Comparison of ENCODE assay signal across 15 mouse cellular contexts in the genomic region with DNA sequence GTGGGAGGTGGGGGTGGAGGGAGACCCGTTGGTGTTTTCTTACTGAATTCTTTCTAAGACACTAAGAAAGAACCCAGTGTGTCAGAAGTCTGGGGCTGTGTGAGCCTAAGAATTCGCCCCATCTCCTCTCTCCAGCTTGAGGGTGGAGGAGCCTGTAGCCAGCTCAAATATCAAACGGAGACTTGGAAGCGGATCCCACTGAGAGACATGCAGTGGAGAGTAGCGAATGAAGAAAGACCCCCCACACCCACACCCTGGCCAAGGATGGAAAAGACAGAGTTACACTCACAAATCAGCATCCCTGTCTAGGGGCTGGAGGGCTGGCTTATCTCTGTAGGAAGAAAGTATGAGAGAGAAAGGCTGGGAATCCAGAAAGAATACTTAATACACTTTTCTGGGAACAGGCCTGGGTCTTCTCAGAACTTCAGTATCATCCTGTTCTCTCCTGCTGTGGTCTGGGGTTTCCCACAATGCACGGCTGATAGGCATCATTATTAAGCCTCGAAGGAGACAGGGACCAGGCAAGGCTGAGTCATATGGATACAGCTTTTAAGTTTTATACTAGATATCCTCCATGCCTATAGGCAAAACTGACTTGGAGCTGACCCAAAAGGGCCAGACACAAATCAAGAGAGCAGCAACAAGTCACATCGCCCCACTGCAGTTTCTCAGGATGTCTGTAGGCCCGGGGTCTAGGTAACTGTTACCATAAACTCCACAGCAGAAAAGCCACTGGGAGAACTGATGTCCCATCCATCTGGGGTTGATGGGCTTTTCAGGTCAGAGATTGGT. TPM values are rescaled to one million over a fixed set of nuclear protein-coding genes. Genes with fewer than 3 reads are reported as not detected.
DNase-seq lines count a peak whose midpoint lies in the region; ATAC-seq and TF ChIP-seq lines count a peak whose summit lies in the region.
"Had no signal": no experiment of that assay in that cellular context is flagged by ENCODE, and none has a peak within 500 bp of the region (broad histone marks: within the 10 kb centered on the region; RNA-seq: fewer than 3 reads in every experiment).

No protein-coding gene starts in this region.

- DNase-seq in heart, embryonic 10.5 days (ENCODE audit: low spot score): no peak
- DNase-seq in heart, postnatal 14 days: no peak
- peak; percentile 54 for DNase-seq in 3T3-L1 (ENCODE audit: low read depth, low spot score)
- peak; percentile 62 for DNase-seq in limb, embryonic 14.5 days (ENCODE audit: low spot score)
- DNase-seq in cerebellum, postnatal 10 days: no peak
- DNase-seq in left cerebral cortex, adult 2 months (ENCODE audit: extremely low spot score in 1 of 2, low spot score in 2 of 2): no peak
- no peak for DNase-seq in gastrocnemius, postnatal 36 days
- DNase-seq: adrenal gland, postnatal 10 days; B cell, adult 2 months; cerebellum, adult 11 months; gastrocnemius, postnatal 14 days; heart, postnatal 36 days; kidney, postnatal 10 days; right cerebral cortex, postnatal 14 days had no signal

- peaks cover 16% of the 10 kb centered on the region for H3K4me1 ChIP-seq in heart, embryonic 10.5 days
- peaks cover 16% of the 10 kb centered on the region for H3K4me1 ChIP-seq in embryonic facial prominence, embryonic 12.5 days
- H3K4me1 ChIP-seq in limb, embryonic 14.5 days (ENCODE audit: control insufficient read depth, insufficient read depth, low read length): peaks cover 12% of the 10 kb centered on the region

- H3K9me3 ChIP-seq in heart, embryonic 10.5 days: no peaks in the 10 kb centered on the region
- no peaks in the 10 kb centered on the region for H3K9me3 ChIP-seq in embryonic facial prominence, embryonic 12.5 days
- no peaks in the 10 kb centered on the region for H3K9me3 ChIP-seq in limb, embryonic 14.5 days (ENCODE audit: control insufficient read depth, low read length)

- H3K27me3 ChIP-seq in heart, embryonic 10.5 days (ENCODE audit: insufficient read depth, poor library complexity, severe bottlenecking): peaks cover 17% of the 10 kb centered on the region; the same call in 1 of the 2 replicates
- no peaks in the 10 kb centered on the region for H3K27me3 ChIP-seq in embryonic facial prominence, embryonic 12.5 days
- H3K27me3 ChIP-seq in limb, embryonic 14.5 days (ENCODE audit: control insufficient read depth, insufficient read depth, low read length): no peaks in the 10 kb centered on the region

- no peaks in the 10 kb centered on the region for H3K36me3 ChIP-seq in heart, embryonic 10.5 days
- H3K36me3 ChIP-seq in embryonic facial prominence, embryonic 12.5 days: no peaks in the 10 kb centered on the region
- H3K36me3 ChIP-seq in limb, embryonic 14.5 days (ENCODE audit: control insufficient read depth, insufficient read depth, low read length): no peaks in the 10 kb centered on the region

- 33% methylated on average over 9 of the region's 9 CpGs for WGBS in heart, embryonic 10.5 days
- WGBS in embryonic facial prominence, embryonic 12.5 days: 22% methylated on average over 9 of the region's 9 CpGs
- 22% methylated on average over 9 of the region's 9 CpGs for WGBS in limb, embryonic 14.5 days

- no peak for TF ChIP-seq POLR2A in limb, embryonic 14.5 days (IDR thresholded peaks at IDR 0.05; ENCODE audit: borderline replicate concordance, extremely low read depth, insufficient read depth, insufficient read length)

- peak overlapping the region; percentile 33; the same call in 1 of the 2 replicates for H3K4me2 ChIP-seq in embryonic facial prominence, embryonic 12.5 days (replicated peaks)
- H3K4me2 ChIP-seq in limb, embryonic 14.5 days (replicated peaks; ENCODE audit: low read depth, low read length, severe bottlenecking): peak overlapping the region; percentile 4; the same call in 1 of the 2 replicates

- TF ChIP-seq CTCF in left cerebral cortex, adult 2 months (IDR thresholded peaks at IDR 0.05): no peak

- H3K27ac ChIP-seq in heart, embryonic 10.5 days: peak overlapping the region; percentile 59
- H3K27ac ChIP-seq in embryonic facial prominence, embryonic 12.5 days: peak overlapping the region; percentile 94
- peak overlapping the region; percentile 66 for H3K27ac ChIP-seq in limb, embryonic 14.5 days (replicated peaks; ENCODE audit: low read depth, low read length)
- no peak overlapping the region for H3K27ac ChIP-seq in left cerebral cortex, adult 2 months

- no peak overlapping the region for H3K9ac ChIP-seq in embryonic facial prominence, embryonic 12.5 days
- no peak overlapping the region for H3K9ac ChIP-seq in limb, embryonic 14.5 days (ENCODE audit: low read depth, low read length, severe bottlenecking)

- H3K4me3 ChIP-seq in heart, embryonic 10.5 days: no peak overlapping the region
- no peak overlapping the region for H3K4me3 ChIP-seq in embryonic facial prominence, embryonic 12.5 days
- no peak overlapping the region for H3K4me3 ChIP-seq in limb, embryonic 14.5 days (replicated peaks; ENCODE audit: low read length)
- no peak overlapping the region for H3K4me3 ChIP-seq in left cerebral cortex, adult 2 months

- intact Hi-C loops in heart, postnatal 14 days (cut with DNase I): no loop called here
- intact Hi-C loops in left cerebral cortex, adult 2 months (cut with DNase I): no loop called here
- intact Hi-C loops in gastrocnemius, postnatal 36 days (cut with DNase I): no loop called here

- ATAC-seq in embryonic facial prominence, embryonic 12.5 days (ENCODE audit: insufficient number of reproducible peaks, insufficient read depth, low FRiP score, low TSS enrichment): peak; percentile 81
- ATAC-seq in limb, embryonic 14.5 days (ENCODE audit: low FRiP score, low read depth): peak; percentile 85

RNA-seq across cellular contexts. Expression of gene Slc6a6, which starts 45.5 kb away (rescaled TPM):
- polyA plus RNA-seq in heart, embryonic 10.5 days (2016; fragmentation: Nextera tagmentation; extraction: Ambion mirVana): 56.6 and 69.3 TPM in 2 replicates
- total RNA-seq in heart, postnatal 14 days (2021): 100 to 1,000 TPM; 117 to 145 TPM
- 56.2 and 67.5 TPM in 2 replicates for polyA plus RNA-seq in embryonic facial prominence, embryonic 12.5 days (2016; fragmentation: Nextera tagmentation; extraction: Ambion mirVana)
- 43.3 and 54.4 TPM in 2 replicates for polyA plus RNA-seq in limb, embryonic 14.5 days (2012; rRNA removed)
- 41.2 and 44.2 TPM in 2 replicates for polyA plus RNA-seq in limb, embryonic 14.5 days (2014; fragmentation: Nextera tagmentation; extraction: Ambion mirVana)
- total RNA-seq in left cerebral cortex, adult 2 months (2021): 100 to 1,000 TPM; 127 to 147 TPM
- total RNA-seq in gastrocnemius, postnatal 36 days (2021): 10 to 100 TPM; 66.3 to 70.0 TPM

Comparison
In these comparisons a context has a peak if more than half of its experiments do, and no peak if none do; other contexts are left out.
1. DNase-seq: peak in 3T3-L1 (single experiment) and limb, embryonic 14.5 days (single experiment); none in heart, embryonic 10.5 days (single experiment), heart, postnatal 14 days (0 of 2), cerebellum, postnatal 10 days (0 of 2), left cerebral cortex, adult 2 months (0 of 2) and gastrocnemius, postnatal 36 days (0 of 2).